Mouse (Mus musculus) neural tube, embryonic 11.5 days (tissue): ENCODE data around the gene Vim. TPM values are rescaled to one million over a fixed set of nuclear protein-coding genes. Genes with fewer than 3 reads are reported as not detected.
"Not testable (repeated sequence)": the region's sequence is repeated elsewhere in the genome, so short reads cannot be mapped to it uniquely, and the experiment has no call there.

Experiments
- ATAC-seq: fragments of 200-750 bp; cut with Nextera tagmentation; 2 replicates; pipeline ENCODE4 v1.8.0; 2017; ENCODE audit warnings: moderate number of reproducible peaks, mild to moderate bottlenecking, moderate TSS enrichment, moderate library complexity; ENCODE audit not compliant: insufficient read depth, low FRiP score, low TSS enrichment
- DNase-seq: peaks from one replicate; pipeline ENCODE4 v3.0.0-alpha.2; 2015; ENCODE audit warnings: low spot score
- H3K27ac ChIP-seq: fragments of 300-500 bp; sonication (generic); 2 replicates; pipeline ENCODE4 v1.5.1; 2014; ENCODE audit warnings: low read depth, mild to moderate bottlenecking, low read length
- H3K27me3 ChIP-seq: fragments of 300-500 bp; sonication (generic); 2 replicates; pipeline ENCODE4 v1.6.1; 2014; ENCODE audit warnings: mild to moderate bottlenecking, low read length, mixed read lengths; ENCODE audit not compliant: control insufficient read depth, insufficient read depth
- H3K36me3 ChIP-seq: fragments of 300-500 bp; sonication (generic); 2 replicates; pipeline ENCODE4 v1.6.1; 2014; ENCODE audit warnings: mild to moderate bottlenecking, low read length, moderate library complexity, mixed read lengths; ENCODE audit not compliant: control insufficient read depth, insufficient read depth
- H3K4me1 ChIP-seq: fragments of 300-500 bp; sonication (generic); 2 replicates; pipeline ENCODE4 v1.6.1; 2014; ENCODE audit warnings: low read length, mixed read lengths; ENCODE audit not compliant: control insufficient read depth, insufficient read depth
- H3K4me2 ChIP-seq: fragments of 300-500 bp; sonication (generic); 2 replicates; pipeline ENCODE4 v1.6.1; 2014; ENCODE audit warnings: low read depth, mild to moderate bottlenecking, moderate library complexity
- H3K4me3 ChIP-seq: fragments of 300-500 bp; sonication (generic); 2 replicates; pipeline ENCODE4 v1.5.1; 2014; ENCODE audit warnings: low read depth, low read length
- H3K9ac ChIP-seq: fragments of 300-500 bp; sonication (generic); 2 replicates; pipeline ENCODE4 v1.6.1; 2014; ENCODE audit warnings: mild to moderate bottlenecking, low read length
- H3K9me3 ChIP-seq: fragments of 300-500 bp; sonication (generic); 2 replicates; pipeline ENCODE4 v1.6.1; 2016; ENCODE audit warnings: low read length; ENCODE audit not compliant: control insufficient read depth
- WGBS: fragments of 180-500 bp; shearing (Covaris S2); extraction: QIAGEN DNeasy Blood & Tissue Kit; methylation state at CpG from one replicate; pipeline ENCODE4 v1.1.7; 2014; 5-methylcytosine and 5-hydroxymethylcytosine counted together
- polyA plus RNA-seq: library from polyadenylated mRNA; unstranded; fragments of >200 nt; fragmentation: Nextera tagmentation; extraction: Ambion mirVana; gene quantifications from 2 replicates; pipeline ENCODE4 v1.2.1, GENCODE M21; 2014

The Vim gene
- polyA plus RNA-seq, 1 experiment from 2014 or later: 1,219 TPM

GRCm38 (mm10) chr2:13593328-13593727 lies 19.6 kb downstream of the Vim start:
- Histone ChIP-seq H3K4me1 (no peaks in the 10 kb centered on the region), H3K9ac (no peak overlapping the region), H3K27ac (no peak overlapping the region), H3K4me2 (no peak overlapping the region), H3K9me3 (no peaks in the 10 kb centered on the region), H3K36me3 (no peaks in the 10 kb centered on the region), H3K4me3 (no peak overlapping the region), H3K27me3 (no peaks in the 10 kb centered on the region)
- 87% methylated on average over 4 of the region's 4 CpGs for WGBS
- DNase-seq: no peak
- no peak for ATAC-seq

GRCm38 (mm10) chr2:13596965-13597656 lies 23.4 kb downstream of the Vim start:
- DNase-seq (no peak), ATAC-seq (no peak; the same call in 1 of the 2 replicates)
- Histone ChIP-seq H3K27me3 (no peaks in the 10 kb centered on the region), H3K9ac (no peak overlapping the region), H3K9me3 (no peaks in the 10 kb centered on the region), H3K4me2 (no peak overlapping the region), H3K36me3 (no peaks in the 10 kb centered on the region), H3K4me1 (no peaks in the 10 kb centered on the region), H3K27ac (no peak overlapping the region), H3K4me3 (no peak overlapping the region)
- 88% methylated on average over 1 of the region's 1 CpGs for WGBS

- Histone ChIP-seq H3K4me1 (no peaks in the 10 kb centered on the region), H3K4me3 (no peak overlapping the region), H3K27me3 (no peaks in the 10 kb centered on the region), H3K27ac (no peak overlapping the region), H3K4me2 (no peak overlapping the region), H3K9ac (no peak overlapping the region), H3K9me3 (no peaks in the 10 kb centered on the region), H3K36me3 (no peaks in the 10 kb centered on the region)
- ATAC-seq (no peak), DNase-seq (no peak)
- WGBS: 81% methylated on average over 5 of the region's 5 CpGs
These were observed 24.4 kb downstream of the Vim start for GRCm38 (mm10) chr2:13598166-13598565.

- no peak overlapping the region for H3K4me2 ChIP-seq
- H3K4me3 ChIP-seq: no peak overlapping the region
- ATAC-seq: no peak
- DNase-seq: no peak
- no peak overlapping the region for H3K9ac ChIP-seq
- H3K27ac ChIP-seq: no peak overlapping the region
- no peaks in the 10 kb centered on the region for H3K9me3 ChIP-seq
- H3K4me1 ChIP-seq: no peaks in the 10 kb centered on the region
- H3K36me3 ChIP-seq: no peaks in the 10 kb centered on the region
- H3K27me3 ChIP-seq: no peaks in the 10 kb centered on the region
These were observed 29.4 kb downstream of the Vim start for GRCm38 (mm10) chr2:13603093-13603492.

GRCm38 (mm10) chr2:13603636-13604035 lies 29.9 kb downstream of the Vim start:
- not testable (repeated sequence) for DNase-seq, ATAC-seq, H3K4me1 ChIP-seq, H3K9me3 ChIP-seq, H3K4me2 ChIP-seq, H3K27me3 ChIP-seq, H3K36me3 ChIP-seq, H3K27ac ChIP-seq, H3K9ac ChIP-seq, H3K4me3 ChIP-seq
- 74% methylated on average over 5 of the region's 5 CpGs for WGBS

- Histone ChIP-seq H3K4me2 (no peak overlapping the region), H3K4me1 (no peaks in the 10 kb centered on the region), H3K4me3 (no peak overlapping the region), H3K36me3 (no peaks in the 10 kb centered on the region), H3K27me3 (no peaks in the 10 kb centered on the region), H3K9ac (no peak overlapping the region), H3K27ac (no peak overlapping the region), H3K9me3 (no peaks in the 10 kb centered on the region)
- 79% methylated on average over 7 of the region's 7 CpGs for WGBS
- DNase-seq: no peak
- no peak for ATAC-seq
These were observed 56.6 kb downstream of the Vim start for GRCm38 (mm10) chr2:13630136-13630832.

Other genes starting within 250 kb of the Vim start
- gene Cubn, start 82.1 kb upstream of the Vim start, polyA plus RNA-seq: 0.19 and 0.29 TPM in 2 replicates
- 7.2 and 9.3 TPM in 2 replicates for gene Trdmt1, start 29.3 kb upstream of the Vim start, polyA plus RNA-seq
- 0.65 and 1.0 TPM in 2 replicates for gene St8sia6, start 220.1 kb downstream of the Vim start, polyA plus RNA-seq